Mouse (Mus musculus) effector memory CD4-positive, alpha-beta T cell, adult 5 months (primary cell): ENCODE data around the gene Rbm3. TPM values are rescaled to one million over a fixed set of nuclear protein-coding genes. Genes with fewer than 3 reads are reported as not detected.

Source experiments
- polyA plus RNA-seq: library from polyadenylated mRNA; unstranded; fragments of 100-300 nt; shearing (Covaris generic); gene quantifications from one replicate; pipeline ENCODE4 v1.2.1, GENCODE M21; 2017

The Rbm3 gene
- polyA plus RNA-seq: 967 TPM

GRCm38 (mm10) chrX:8145153-8145991 is at the start of gene Rbm3:
Gene Rbm3 (minus strand): TSS chrX:8145880.

DNA sequence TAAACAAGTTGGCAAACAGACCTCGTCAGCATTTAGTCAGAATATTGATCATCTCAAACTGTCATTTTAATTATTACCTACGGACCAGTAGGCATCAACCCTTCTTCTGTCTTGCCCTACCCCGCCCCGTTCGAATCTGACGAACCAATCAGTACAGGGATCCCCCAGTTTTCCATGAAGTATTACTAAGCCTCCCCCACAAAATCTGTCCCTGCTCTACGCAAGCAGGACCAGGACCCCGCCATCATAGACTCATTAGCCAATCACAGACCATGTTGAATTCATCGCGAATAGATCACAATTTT is 47.7 kb upstream of the Rbm3 start, which contains the start of gene Ebp:
Gene Ebp (minus strand): TSS at position 94 of the 305 bp plus-strand sequence.

DNA sequence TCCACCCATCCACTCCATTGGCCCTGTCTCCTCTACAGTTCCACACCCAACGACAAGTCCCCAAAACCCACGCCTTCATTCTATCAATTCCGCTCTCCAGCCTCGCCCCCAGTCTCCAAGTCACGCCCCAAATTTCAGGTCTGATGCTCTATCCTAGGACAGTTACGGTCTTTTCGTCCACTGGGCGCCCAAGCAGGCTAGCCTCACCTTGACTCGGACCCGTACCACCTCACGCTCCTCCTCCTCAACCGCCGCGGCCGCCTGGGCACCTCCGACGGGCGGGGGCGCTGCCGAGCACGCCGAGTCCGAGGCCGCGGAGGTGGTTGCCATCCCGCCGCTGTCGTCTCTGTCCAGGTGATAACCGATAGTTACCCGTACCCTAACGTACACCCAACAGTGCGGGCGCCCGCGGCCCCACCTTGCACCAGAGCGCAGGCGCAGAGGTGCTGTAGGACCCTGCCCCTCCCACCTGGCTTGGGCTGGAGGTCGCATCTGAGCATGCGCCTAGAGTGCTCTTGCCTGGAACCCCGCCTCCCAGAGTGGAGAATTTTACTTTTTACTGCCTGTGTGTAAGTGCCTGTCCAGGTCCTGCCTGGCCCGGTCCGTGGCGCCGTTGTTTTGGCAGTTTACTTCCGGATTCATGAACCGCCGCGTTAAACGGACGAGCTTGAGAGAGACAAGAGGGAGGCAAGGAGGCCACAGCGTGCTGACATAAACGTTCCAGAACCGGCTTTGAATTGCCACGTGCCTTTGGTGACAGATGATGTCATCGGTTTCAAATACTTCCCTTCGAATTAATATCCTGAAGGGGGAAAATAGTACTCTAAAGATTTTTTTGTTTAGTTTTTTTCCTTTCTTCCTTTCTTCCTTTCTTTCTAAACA is 30.1 kb upstream of the Rbm3 start, which contains the start of gene Tbc1d25:
Gene Tbc1d25 (minus strand): TSS at position 678 of the 882 bp plus-strand sequence.

GRCm38 (mm10) chrX:8132017-8132976 is 13.4 kb downstream of the Rbm3 start, which contains the start of gene Wdr13:
Gene Wdr13 (minus strand): TSS chrX:8132892.

DNA sequence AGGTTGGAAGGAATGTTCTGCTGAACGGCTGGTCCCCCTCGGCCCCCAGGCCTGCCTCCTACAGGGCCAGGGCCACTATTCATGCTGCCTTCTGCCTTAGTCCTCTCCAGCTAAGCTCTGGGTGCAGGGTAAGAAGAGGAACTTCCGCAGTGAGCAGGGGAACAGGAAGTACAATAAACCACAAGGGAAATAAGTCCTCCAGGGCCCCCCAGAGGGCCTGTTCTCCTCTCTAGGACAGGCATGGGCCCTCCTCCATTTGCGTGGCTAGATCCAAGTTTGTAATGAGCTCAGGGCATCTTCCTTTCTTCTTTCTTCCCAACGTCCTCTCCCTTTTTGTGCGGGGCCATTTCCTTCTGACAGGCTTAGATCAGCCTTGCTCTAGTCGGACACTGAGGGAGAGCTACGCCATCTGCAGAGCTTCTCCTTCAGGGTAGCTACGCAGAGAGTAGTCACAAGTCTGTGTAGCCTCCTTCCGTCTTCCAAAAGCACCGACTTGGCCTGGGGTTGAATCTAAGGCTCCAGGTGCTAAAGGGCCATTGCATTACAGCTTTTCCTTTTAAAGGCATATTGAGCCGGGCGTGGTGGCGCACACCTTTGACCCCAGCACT is 55.2 kb downstream of the Rbm3 start, which contains the start of gene Was:
Gene Was (minus strand): TSS at position 153 of the 608 bp plus-strand sequence.

Other genes with a start within 250 kb of the Rbm3 start
- gene Pqbp1, start 246.6 kb downstream of the Rbm3 start, polyA plus RNA-seq: 170 TPM
- gene Timm17b, start 246.5 kb downstream of the Rbm3 start, polyA plus RNA-seq: 101 TPM
- not detected for gene Gm10491, start 238.0 kb downstream of the Rbm3 start, polyA plus RNA-seq
- not detected for gene Gm10490, start 236.3 kb downstream of the Rbm3 start, polyA plus RNA-seq
- not detected for gene Pcsk1n, start 226.1 kb downstream of the Rbm3 start, polyA plus RNA-seq
- gene Eras, start 217.3 kb downstream of the Rbm3 start, polyA plus RNA-seq: not detected
- gene Hdac6, start 198.0 kb downstream of the Rbm3 start, polyA plus RNA-seq: 12.9 TPM
- not detected for gene Gata1, start 167.8 kb downstream of the Rbm3 start, polyA plus RNA-seq
- gene Glod5, start 127.4 kb downstream of the Rbm3 start, polyA plus RNA-seq: not detected
- gene Suv39h1, start 71.1 kb downstream of the Rbm3 start, polyA plus RNA-seq: 22.0 TPM
- 51.5 TPM for gene Was, start 55.4 kb downstream of the Rbm3 start, polyA plus RNA-seq
- gene Wdr13, start 13.0 kb downstream of the Rbm3 start, polyA plus RNA-seq: 19.5 TPM
- 31.8 TPM for gene Tbc1d25, start 30.3 kb upstream of the Rbm3 start, polyA plus RNA-seq
- gene Ebp, start 47.6 kb upstream of the Rbm3 start, polyA plus RNA-seq: 55.6 TPM
- not detected for gene Porcn, start 60.6 kb upstream of the Rbm3 start, polyA plus RNA-seq
- gene Ftsj1, start 106.5 kb upstream of the Rbm3 start, polyA plus RNA-seq: 13.9 TPM
- not detected for gene Slc38a5, start 125.3 kb upstream of the Rbm3 start, polyA plus RNA-seq
- gene Ssxb10, start 181.5 kb upstream of the Rbm3 start, polyA plus RNA-seq: not detected
- gene Ssxb9, start 221.1 kb upstream of the Rbm3 start, polyA plus RNA-seq: not detected